Mouse (Mus musculus): ENCODE measurements around the gene Timm13. TPM values are rescaled to one million over a fixed set of nuclear protein-coding genes. Genes with fewer than 3 reads are reported as not detected.
A peak's percentile ranks its signal among the peaks of the same experiment; 100 is the strongest.

Gene Timm13
- polyA plus RNA-seq, 1 experiment from 2014 or later = 355 TPM

GRCm38 (mm10) chr10:80904004-80904693 lies 3.4 kb upstream of the Timm13 start:
- 88% methylated on average over 28 of the region's 28 CpGs for WGBS
- no peak overlapping the region for H3K4me2 ChIP-seq (ENCODE audit: low read depth, severe bottlenecking)
- peaks cover 29% of the 10 kb centered on the region for H3K36me3 ChIP-seq (ENCODE audit: control insufficient read depth, insufficient read depth, low read length)
- DNase-seq (ENCODE audit: low spot score) = no peak
- no peak overlapping the region for H3K27ac ChIP-seq (replicated peaks; ENCODE audit: low read depth, low read length)
- no peaks in the 10 kb centered on the region for H3K9me3 ChIP-seq (ENCODE audit: control insufficient read depth, low read length)
- H3K4me1 ChIP-seq (ENCODE audit: control insufficient read depth, insufficient read depth, low read length) = peaks cover 6% of the 10 kb centered on the region; the same call in 1 of the 2 replicates
- ATAC-seq (ENCODE audit: insufficient number of reproducible peaks, low FRiP score, low TSS enrichment, low read depth) = no peak
- H3K4me3 ChIP-seq (ENCODE audit: low read depth, low read length) = no peak overlapping the region
- H3K27me3 ChIP-seq (ENCODE audit: control insufficient read depth, insufficient read depth, low read length) = no peaks in the 10 kb centered on the region
- no peak overlapping the region for H3K9ac ChIP-seq (ENCODE audit: low read length)

GRCm38 (mm10) chr10:80903282-80903681 lies 2.5 kb upstream of the Timm13 start:
- Histone ChIP-seq H3K36me3 (ENCODE audit: control insufficient read depth, insufficient read depth, low read length) (peaks cover 25% of the 10 kb centered on the region), H3K9me3 (ENCODE audit: control insufficient read depth, low read length) (no peaks in the 10 kb centered on the region), H3K27ac (replicated peaks; ENCODE audit: low read depth, low read length) (no peak overlapping the region), H3K4me1 (ENCODE audit: control insufficient read depth, insufficient read depth, low read length) (peaks cover 6% of the 10 kb centered on the region; the same call in 1 of the 2 replicates), H3K27me3 (ENCODE audit: control insufficient read depth, insufficient read depth, low read length) (no peaks in the 10 kb centered on the region), H3K4me2 (ENCODE audit: low read depth, severe bottlenecking) (no peak overlapping the region), H3K9ac (ENCODE audit: low read length) (no peak overlapping the region), H3K4me3 (ENCODE audit: low read depth, low read length) (no peak overlapping the region)
- ATAC-seq (ENCODE audit: insufficient number of reproducible peaks, low FRiP score, low TSS enrichment, low read depth) (no peak), DNase-seq (ENCODE audit: low spot score) (no peak)
- 92% methylated on average over 10 of the region's 10 CpGs for WGBS

- Histone ChIP-seq H3K27ac (replicated peaks; ENCODE audit: low read depth, low read length) (no peak overlapping the region), H3K4me3 (ENCODE audit: low read depth, low read length) (no peak overlapping the region), H3K4me1 (ENCODE audit: control insufficient read depth, insufficient read depth, low read length) (peaks cover 8% of the 10 kb centered on the region; the same call in 1 of the 2 replicates), H3K27me3 (ENCODE audit: control insufficient read depth, insufficient read depth, low read length) (no peaks in the 10 kb centered on the region), H3K9ac (ENCODE audit: low read length) (no peak overlapping the region), H3K9me3 (ENCODE audit: control insufficient read depth, low read length) (no peaks in the 10 kb centered on the region), H3K36me3 (ENCODE audit: control insufficient read depth, insufficient read depth, low read length) (peaks cover 22% of the 10 kb centered on the region), H3K4me2 (ENCODE audit: low read depth, severe bottlenecking) (no peak overlapping the region)
- no peak for ATAC-seq (ENCODE audit: insufficient number of reproducible peaks, low FRiP score, low TSS enrichment, low read depth)
- DNase-seq (ENCODE audit: low spot score) = no peak
- WGBS = 93% methylated on average over 9 of the region's 9 CpGs
These were observed 1.6 kb upstream of the Timm13 start for GRCm38 (mm10) chr10:80902273-80902940.

- H3K9me3 ChIP-seq (ENCODE audit: control insufficient read depth, low read length) = no peaks in the 10 kb centered on the region
- H3K27me3 ChIP-seq (ENCODE audit: control insufficient read depth, insufficient read depth, low read length) = no peaks in the 10 kb centered on the region
- no peak for DNase-seq (ENCODE audit: low spot score)
- peaks cover 22% of the 10 kb centered on the region for H3K36me3 ChIP-seq (ENCODE audit: control insufficient read depth, insufficient read depth, low read length)
- H3K4me3 ChIP-seq (ENCODE audit: low read depth, low read length) = no peak overlapping the region
- H3K4me2 ChIP-seq (ENCODE audit: low read depth, severe bottlenecking) = no peak overlapping the region
- WGBS = 88% methylated on average over 19 of the region's 19 CpGs
- peak overlapping the region; percentile 5; the same call in 1 of the 2 replicates for H3K9ac ChIP-seq (ENCODE audit: low read length)
- H3K4me1 ChIP-seq (ENCODE audit: control insufficient read depth, insufficient read depth, low read length) = peaks cover 8% of the 10 kb centered on the region; the same call in 1 of the 2 replicates
- ATAC-seq (ENCODE audit: insufficient number of reproducible peaks, low FRiP score, low TSS enrichment, low read depth) = no peak
- no peak overlapping the region for H3K27ac ChIP-seq (replicated peaks; ENCODE audit: low read depth, low read length)
These were observed 872 bp upstream of the Timm13 start for GRCm38 (mm10) chr10:80901409-80902272.

GRCm38 (mm10) chr10:80899591-80900317 lies 1.0 kb downstream of the Timm13 start:
- H3K27ac ChIP-seq (replicated peaks; ENCODE audit: low read depth, low read length) = peak overlapping the region; percentile 45; the same call in 1 of the 2 replicates
- peak overlapping the region; percentile 83 for H3K4me3 ChIP-seq (ENCODE audit: low read depth, low read length)
- no peaks in the 10 kb centered on the region for H3K27me3 ChIP-seq (ENCODE audit: control insufficient read depth, insufficient read depth, low read length)
- ATAC-seq (ENCODE audit: insufficient number of reproducible peaks, low FRiP score, low TSS enrichment, low read depth) (peak; percentile 9; the same call in 1 of the 2 replicates), DNase-seq (ENCODE audit: low spot score) (no peak)
- WGBS = 12% methylated on average over 25 of the region's 25 CpGs
- H3K4me1 ChIP-seq (ENCODE audit: control insufficient read depth, insufficient read depth, low read length) = peaks cover 8% of the 10 kb centered on the region; the same call in 1 of the 2 replicates
- H3K36me3 ChIP-seq (ENCODE audit: control insufficient read depth, insufficient read depth, low read length) = peaks cover 12% of the 10 kb centered on the region
- peak overlapping the region; percentile 73 for H3K9ac ChIP-seq (ENCODE audit: low read length)
- H3K4me2 ChIP-seq (ENCODE audit: low read depth, severe bottlenecking) = peak overlapping the region; percentile 64
- no peaks in the 10 kb centered on the region for H3K9me3 ChIP-seq (ENCODE audit: control insufficient read depth, low read length)

GRCm38 (mm10) chr10:80899074-80899473 lies 1.7 kb downstream of the Timm13 start:
- Histone ChIP-seq H3K9ac (ENCODE audit: low read length) (no peak overlapping the region), H3K9me3 (ENCODE audit: control insufficient read depth, low read length) (no peaks in the 10 kb centered on the region), H3K4me1 (ENCODE audit: control insufficient read depth, insufficient read depth, low read length) (peaks cover 8% of the 10 kb centered on the region; the same call in 1 of the 2 replicates), H3K27ac (replicated peaks; ENCODE audit: low read depth, low read length) (no peak overlapping the region), H3K27me3 (ENCODE audit: control insufficient read depth, insufficient read depth, low read length) (no peaks in the 10 kb centered on the region), H3K4me2 (ENCODE audit: low read depth, severe bottlenecking) (no peak overlapping the region; the same call in 1 of the 2 replicates), H3K36me3 (ENCODE audit: control insufficient read depth, insufficient read depth, low read length) (peaks cover 6% of the 10 kb centered on the region), H3K4me3 (ENCODE audit: low read depth, low read length) (no peak overlapping the region)
- no peak for DNase-seq (ENCODE audit: low spot score)
- ATAC-seq (ENCODE audit: insufficient number of reproducible peaks, low FRiP score, low TSS enrichment, low read depth) = no peak
- 89% methylated on average over 8 of the region's 8 CpGs for WGBS

- no peak for ATAC-seq (ENCODE audit: insufficient number of reproducible peaks, low FRiP score, low TSS enrichment, low read depth)
- no peak overlapping the region for H3K4me3 ChIP-seq (ENCODE audit: low read depth, low read length)
These were observed 2.8 kb downstream of the Timm13 start for GRCm38 (mm10) chr10:80897861-80898510.

More at GRCm38 (mm10) chr10:80897861-80898510, 2.8 kb downstream of the Timm13 start:
- DNase-seq (ENCODE audit: low spot score) = peak; percentile 32
- Histone ChIP-seq H3K4me2 (ENCODE audit: low read depth, severe bottlenecking) (no peak overlapping the region; the same call in 1 of the 2 replicates), H3K9ac (ENCODE audit: low read length) (0 out of 2 replicates have a peak overlapping the region, but pooled peaks have one; percentile 17), H3K9me3 (ENCODE audit: control insufficient read depth, low read length) (no peaks in the 10 kb centered on the region), H3K36me3 (ENCODE audit: control insufficient read depth, insufficient read depth, low read length) (peaks cover 2% of the 10 kb centered on the region; the same call in 1 of the 2 replicates), H3K27me3 (ENCODE audit: control insufficient read depth, insufficient read depth, low read length) (no peaks in the 10 kb centered on the region), H3K27ac (replicated peaks; ENCODE audit: low read depth, low read length) (no peak overlapping the region), H3K4me1 (ENCODE audit: control insufficient read depth, insufficient read depth, low read length) (peaks cover 8% of the 10 kb centered on the region; the same call in 1 of the 2 replicates)
- WGBS = 32% methylated on average over 41 of the region's 41 CpGs
